Mouse (Mus musculus) spleen, adult 2 months (tissue): ENCODE results near the gene Nrf1. TPM values are rescaled to one million over a fixed set of nuclear protein-coding genes. Genes with fewer than 3 reads are reported as not detected.

Experiments
- DNase-seq, 2 experiments: peaks; one replicate each; pipeline versions ENCODE4 v3.0.0 to v3.0.0-alpha.2; 2012 to 2021; ENCODE audit warnings: low spot score in 2 of 2, low read depth in 1 of 2
- H3K27ac ChIP-seq: fragments of 200-500 bp; 2 replicates; pipeline ENCODE4 v1.5.1; 2012; ENCODE audit warnings: low read length, inconsistent platforms; ENCODE audit not compliant: insufficient read depth
- H3K27me3 ChIP-seq: fragments of 200-500 bp; 2 replicates; pipeline ENCODE4 v1.6.1; 2012; ENCODE audit warnings: mild to moderate bottlenecking, moderate library complexity, low read length, inconsistent platforms; ENCODE audit not compliant: control insufficient read depth, insufficient read depth
- H3K36me3 ChIP-seq: fragments of 200-500 bp; 2 replicates; pipeline ENCODE4 v1.6.1; 2012; ENCODE audit warnings: mild to moderate bottlenecking, low read length, inconsistent platforms; ENCODE audit not compliant: control insufficient read depth, insufficient read depth
- H3K4me1 ChIP-seq: fragments of 200-500 bp; 2 replicates; pipeline ENCODE4 v1.6.1; 2011; ENCODE audit warnings: inconsistent platforms; ENCODE audit not compliant: control insufficient read depth, insufficient read depth, insufficient read length
- H3K4me3 ChIP-seq: fragments of 200-500 bp; 2 replicates; pipeline ENCODE4 v1.5.1; 2011; ENCODE audit warnings: mild to moderate bottlenecking, inconsistent platforms; ENCODE audit not compliant: insufficient read depth, insufficient read length; ENCODE audit errors: extremely low read depth
- CTCF ChIP-seq: fragments of 200-500 bp; IDR thresholded peaks from 2 replicates; pipeline ENCODE4 v1.5.1; 2011; ENCODE audit warnings: mild to moderate bottlenecking, inconsistent platforms; ENCODE audit not compliant: insufficient read depth, insufficient read length, insufficient replicate concordance; ENCODE audit errors: extremely low read depth
- POLR2A ChIP-seq: fragments of 200-500 bp; IDR thresholded peaks from 2 replicates; pipeline ENCODE4 v1.6.1; 2011; ENCODE audit warnings: low read depth, low read length, inconsistent platforms
- WGBS: fragments of 180-500 bp; shearing (Covaris S2); methylation state at CpG from one replicate; pipeline ENCODE4 v1.1.7; 2018; 5-methylcytosine and 5-hydroxymethylcytosine counted together
- polyA plus RNA-seq: library from polyadenylated mRNA; depleted of rRNA; stranded (reverse); fragments of >200 nt; gene quantifications from 2 replicates; pipeline ENCODE4 v1.2.3, GENCODE M21; 2012

Nrf1 gene
- polyA plus RNA-seq, 1 experiment = 32.9 TPM

DNA sequence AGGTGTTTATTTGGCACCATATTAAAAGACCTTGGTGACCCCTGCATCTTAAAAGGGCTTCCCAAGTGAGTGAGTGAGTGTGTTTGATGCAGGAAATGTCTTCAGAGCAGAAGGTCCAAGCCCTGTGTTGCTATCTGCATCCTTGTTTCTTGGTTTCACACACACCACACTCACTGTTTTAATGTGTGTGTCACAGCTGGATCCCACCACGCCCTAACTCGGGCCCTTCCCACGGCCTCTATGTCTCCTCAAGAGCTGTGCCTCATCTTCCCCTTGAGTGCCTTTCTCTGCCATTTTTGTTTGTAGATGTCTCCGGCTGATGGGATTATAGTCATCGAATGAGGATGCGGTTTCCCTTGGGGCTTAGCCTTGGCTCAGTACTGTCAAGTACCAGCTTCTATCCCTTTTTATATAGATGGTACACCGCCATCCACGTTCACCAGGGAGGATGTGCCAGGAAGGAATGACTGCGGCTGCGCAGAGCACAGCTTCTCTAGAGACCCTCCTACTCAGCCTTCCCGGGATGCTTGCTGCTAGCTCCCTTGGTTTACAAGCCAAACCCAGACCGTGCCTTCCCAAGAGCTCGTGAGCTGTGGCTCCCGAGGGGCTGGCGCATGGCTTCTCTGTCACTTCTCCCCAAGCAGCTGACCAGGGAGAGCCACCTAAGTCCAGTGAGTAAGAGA, 106.1 kb downstream of the Nrf1 start:
- no peak for DNase-seq
- H3K27ac ChIP-seq = no peak overlapping the region
- H3K36me3 ChIP-seq = peaks cover 20% of the 10 kb centered on the region
- WGBS = 95% methylated on average over 15 of the region's 15 CpGs
- TF ChIP-seq CTCF (no peak), POLR2A (no peak)
- H3K4me1 ChIP-seq = no peaks in the 10 kb centered on the region
- no peaks in the 10 kb centered on the region for H3K27me3 ChIP-seq
- no peak overlapping the region for H3K4me3 ChIP-seq

DNA sequence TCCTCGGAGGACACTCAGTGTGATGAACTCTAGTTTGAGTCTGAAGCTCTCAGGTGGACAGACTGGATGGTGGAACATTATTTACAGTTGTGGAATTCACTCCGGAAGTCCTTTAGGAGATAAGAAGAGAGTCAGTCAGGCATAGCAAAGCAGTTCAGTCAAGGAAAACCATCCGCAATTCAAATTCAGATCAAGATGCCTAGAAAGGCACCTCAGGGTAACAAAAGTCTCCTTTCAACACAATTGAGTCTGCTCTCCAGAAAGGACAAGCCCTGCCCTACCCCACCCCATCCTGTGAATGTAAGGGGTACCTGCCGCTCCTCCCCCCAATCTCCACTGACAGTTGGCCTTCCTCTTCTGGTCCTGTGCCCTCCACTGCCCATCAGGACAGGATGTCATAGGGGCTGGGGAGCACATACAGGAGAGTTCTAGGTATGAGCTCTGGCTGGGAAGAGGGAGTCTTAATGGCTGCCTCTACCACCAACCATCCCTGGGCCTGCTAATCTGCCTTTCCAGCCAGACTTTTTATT, 111.8 kb downstream of the Nrf1 start:
- no peaks in the 10 kb centered on the region for H3K4me1 ChIP-seq
- WGBS = 94% methylated on average over 4 of the region's 4 CpGs
- H3K27ac ChIP-seq = no peak overlapping the region

DNA sequence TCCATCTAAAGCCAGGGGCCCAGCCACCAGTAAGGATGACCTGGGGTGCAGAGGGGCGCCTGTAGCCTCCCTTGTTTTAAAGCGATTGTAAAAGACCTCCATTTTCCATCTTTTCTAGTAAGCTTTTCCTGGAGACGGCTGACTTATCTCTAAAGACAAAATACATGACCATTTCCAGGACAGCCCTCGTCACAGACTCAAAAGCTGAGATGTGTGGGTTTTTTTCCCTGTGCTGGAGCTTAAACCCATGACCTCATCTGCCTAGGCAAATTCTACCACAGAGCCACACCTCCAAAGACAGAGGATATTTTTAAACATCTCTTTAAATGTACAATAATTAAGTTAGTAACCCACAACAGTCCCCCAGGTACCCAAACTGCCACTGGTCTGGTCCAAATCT, 112.6 kb downstream of the Nrf1 start:
- H3K4me1 ChIP-seq = no peaks in the 10 kb centered on the region
- H3K4me3 ChIP-seq = no peak overlapping the region
- 89% methylated on average over 4 of the region's 4 CpGs for WGBS
- DNase-seq = no peak
- H3K36me3 ChIP-seq = no peaks in the 10 kb centered on the region
- no peak overlapping the region for H3K27ac ChIP-seq
- no peaks in the 10 kb centered on the region for H3K27me3 ChIP-seq
- TF ChIP-seq POLR2A = no peak
- no peak for TF ChIP-seq CTCF

More for the DNA sequence above, 111.8 kb downstream of the Nrf1 start:
- TF ChIP-seq POLR2A (no peak), CTCF (no peak)
- Histone ChIP-seq H3K27me3 (no peaks in the 10 kb centered on the region), H3K4me3 (no peak overlapping the region), H3K36me3 (no peaks in the 10 kb centered on the region)
- DNase-seq = no peak

DNA sequence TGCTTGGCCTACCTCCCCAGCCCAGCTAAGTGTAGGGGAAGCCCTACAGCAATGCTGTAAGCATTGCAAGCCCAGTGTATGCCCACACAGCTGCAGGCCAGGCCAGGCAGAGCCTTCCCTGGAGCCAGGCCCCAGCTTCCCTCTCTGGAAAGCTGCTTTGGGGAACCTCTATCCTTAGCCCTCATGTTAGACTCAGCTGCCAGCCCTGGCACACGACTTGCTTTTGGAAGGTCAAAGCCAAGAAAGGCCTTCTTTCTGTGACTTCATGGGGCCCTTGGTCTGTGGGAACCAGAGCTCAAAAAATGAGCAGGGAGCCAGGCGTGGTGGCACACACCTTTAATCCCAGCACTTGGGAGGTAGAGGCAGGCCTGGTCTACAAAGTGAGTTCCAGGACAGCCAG, 113.8 kb downstream of the Nrf1 start:
- Histone ChIP-seq H3K27ac (no peak overlapping the region), H3K4me1 (no peaks in the 10 kb centered on the region), H3K4me3 (no peak overlapping the region), H3K27me3 (no peaks in the 10 kb centered on the region), H3K36me3 (no peaks in the 10 kb centered on the region)
- TF ChIP-seq CTCF (no peak), POLR2A (no peak)
- DNase-seq = no peak
- WGBS = 71% methylated on average over 2 of the region's 2 CpGs

DNA sequence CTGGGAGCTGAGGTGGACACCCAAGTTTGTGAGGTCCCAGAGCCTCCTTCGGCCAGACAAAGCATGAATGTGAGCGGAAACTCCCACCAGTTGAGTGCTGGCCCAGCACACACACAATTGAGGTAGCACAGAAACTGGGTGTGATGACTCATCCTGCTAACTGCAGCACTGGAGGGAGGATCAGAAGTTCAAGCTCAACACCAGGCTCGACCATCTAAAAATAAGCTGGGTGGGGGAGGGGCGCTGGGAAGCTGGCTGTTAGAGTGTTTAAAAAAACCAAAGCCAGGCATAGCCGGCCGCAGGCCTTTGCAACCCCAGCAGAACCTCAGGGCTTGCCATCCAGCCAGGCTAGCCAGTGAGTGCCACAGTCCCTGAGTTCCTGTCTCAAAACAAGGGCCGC, 114.3 kb downstream of the Nrf1 start:
- no peak for DNase-seq
- Histone ChIP-seq H3K27ac (no peak overlapping the region), H3K4me3 (no peak overlapping the region), H3K4me1 (no peaks in the 10 kb centered on the region), H3K27me3 (no peaks in the 10 kb centered on the region), H3K36me3 (no peaks in the 10 kb centered on the region)
- no peak for TF ChIP-seq CTCF
- no peak for TF ChIP-seq POLR2A
- WGBS = 56% methylated on average over 7 of the region's 7 CpGs

DNA sequence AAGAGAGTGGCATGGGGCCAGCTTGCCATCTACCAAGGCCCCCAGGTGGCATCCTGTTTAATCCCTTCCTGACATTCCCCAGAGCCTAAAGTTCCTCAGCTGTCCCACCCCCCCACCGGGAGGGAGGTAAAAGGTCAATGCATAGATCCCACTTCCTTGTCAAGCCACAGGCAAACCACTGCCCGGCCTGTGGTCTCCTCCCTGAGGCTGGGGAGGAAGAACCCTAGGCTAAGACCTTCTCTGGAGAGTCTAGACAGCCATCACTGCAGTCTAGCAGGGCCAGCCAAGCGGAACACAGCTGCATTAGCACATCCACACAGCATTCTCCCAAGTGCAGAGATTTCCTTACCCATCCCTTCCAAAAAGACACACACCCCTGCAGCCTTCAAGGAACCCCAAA, 118.6 kb downstream of the Nrf1 start:
- Histone ChIP-seq H3K36me3 (no peaks in the 10 kb centered on the region), H3K4me1 (no peaks in the 10 kb centered on the region), H3K4me3 (no peak overlapping the region), H3K27ac (no peak overlapping the region), H3K27me3 (peaks cover under 1% of the 10 kb centered on the region; the same call in 1 of the 2 replicates)
- WGBS = 22% methylated on average over 3 of the region's 3 CpGs
- DNase-seq = no peak
- TF ChIP-seq POLR2A = no peak
- no peak for TF ChIP-seq CTCF

DNA sequence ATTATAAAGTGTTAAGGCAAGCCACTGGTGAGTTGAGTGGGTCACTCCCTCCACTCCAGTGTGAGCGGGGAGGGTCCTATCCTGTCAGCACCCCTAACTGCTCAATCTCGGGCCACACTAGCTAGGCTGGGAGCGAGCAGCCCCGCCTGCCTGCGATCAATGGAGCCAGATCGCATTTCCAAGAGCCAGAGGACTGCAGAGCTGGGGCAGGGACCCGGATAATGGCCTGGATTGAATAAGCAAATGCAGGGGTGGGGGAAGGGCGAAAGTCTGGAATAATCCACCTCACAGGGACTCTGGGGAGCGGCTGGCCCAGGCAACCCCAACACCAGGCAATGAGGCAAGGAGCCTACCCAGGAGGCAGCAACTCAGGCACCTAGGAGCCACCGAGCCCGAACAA, 119.4 kb downstream of the Nrf1 start:
- H3K4me3 ChIP-seq = no peak overlapping the region
- DNase-seq = no peak
- no peak overlapping the region for H3K27ac ChIP-seq
- WGBS = 80% methylated on average over 11 of the region's 11 CpGs
- no peaks in the 10 kb centered on the region for H3K36me3 ChIP-seq
- TF ChIP-seq POLR2A (no peak), CTCF (no peak)
- H3K27me3 ChIP-seq = peaks cover 6% of the 10 kb centered on the region; the same call in 1 of the 2 replicates
- H3K4me1 ChIP-seq = no peaks in the 10 kb centered on the region
